23 mouse cellular contexts compared by ENCODE assay signal in genomic region chr13:23577835-23578234, GRCm38 (mm10). TPM values are rescaled to one million over a fixed set of nuclear protein-coding genes. Genes with fewer than 3 reads are reported as not detected.
DNase-seq lines count a peak whose midpoint lies in the region; ATAC-seq and TF ChIP-seq lines count a peak whose summit lies in the region.
"Had no signal": no experiment of that assay in that cellular context is flagged by ENCODE, and none has a peak within 500 bp of the region (broad histone marks: within the 10 kb centered on the region; RNA-seq: fewer than 3 reads in every experiment).

No protein-coding gene starts in this region.

- H3K9me3 ChIP-seq in hindbrain, embryonic 10.5 days: no peaks in the 10 kb centered on the region
- no peaks in the 10 kb centered on the region for H3K9me3 ChIP-seq in hindbrain, postnatal 0 days (ENCODE audit: low read length)
- no peaks in the 10 kb centered on the region for H3K9me3 ChIP-seq in lung, embryonic 14.5 days (ENCODE audit: low read depth, low read length)
- no peaks in the 10 kb centered on the region for H3K9me3 ChIP-seq in embryonic facial prominence, embryonic 10.5 days
- no peaks in the 10 kb centered on the region for H3K9me3 ChIP-seq in liver, embryonic 15.5 days (replicated peaks)
- H3K9me3 ChIP-seq: lung, embryonic 15.5 days; midbrain, embryonic 12.5 days; neural tube, embryonic 13.5 days had no signal

- H3K27ac ChIP-seq in hindbrain, embryonic 10.5 days: peak overlapping the region; percentile 93
- H3K27ac ChIP-seq in hindbrain, postnatal 0 days: no peak overlapping the region
- peak overlapping the region; percentile 76; the same call in 1 of the 2 replicates for H3K27ac ChIP-seq in lung, embryonic 14.5 days (ENCODE audit: low read depth)
- H3K27ac ChIP-seq in embryonic facial prominence, embryonic 10.5 days (replicated peaks): peak overlapping the region; percentile 94
- H3K27ac ChIP-seq in liver, embryonic 15.5 days (replicated peaks): peak overlapping the region; percentile 96
- H3K27ac ChIP-seq: neural tube, embryonic 13.5 days had no signal

- WGBS in hindbrain, embryonic 10.5 days: 88% methylated on average over 1 of the region's 1 CpGs
- 92% methylated on average over 1 of the region's 1 CpGs for WGBS in hindbrain, postnatal 0 days
- WGBS in lung, embryonic 14.5 days: 81% methylated on average over 1 of the region's 1 CpGs
- 85% methylated on average over 1 of the region's 1 CpGs for WGBS in embryonic facial prominence, embryonic 10.5 days
- 77% methylated on average over 1 of the region's 1 CpGs for WGBS in liver, embryonic 15.5 days (ENCODE audit: insufficient replicate concordance)

- no peak for DNase-seq in hindbrain, embryonic 10.5 days (ENCODE audit: low spot score)
- DNase-seq in hindbrain, postnatal 0 days (ENCODE audit: low spot score): no peak
- peak; percentile 19 for DNase-seq in lung, embryonic 14.5 days
- no peak for DNase-seq in lung, postnatal 4 days
- no peak for DNase-seq in embryonic facial prominence, embryonic 10.5 days (ENCODE audit: low spot score)
- no peak for DNase-seq in cerebellum, postnatal 14 days
- DNase-seq: adrenal gland, postnatal 10 days; cerebellum, adult 9-11 months; embryo, embryonic 11 days; gastrocnemius, postnatal 10 days; heart, postnatal 36 days; kidney, adult 8-10 months; kidney, postnatal 36 days; layer of hippocampus, adult 9-11 months; spleen, adult 18-20 months; thymus, postnatal 25 days had no signal

- peaks cover 43% of the 10 kb centered on the region for H3K4me1 ChIP-seq in hindbrain, embryonic 10.5 days (replicated peaks)
- H3K4me1 ChIP-seq in hindbrain, postnatal 0 days (ENCODE audit: insufficient read depth, low read length): 0 out of 2 replicates have a peak, but pooled peaks cover 7% of the 10 kb centered on the region
- H3K4me1 ChIP-seq in lung, embryonic 14.5 days (ENCODE audit: insufficient read depth): 0 out of 2 replicates have a peak, but pooled peaks cover 4% of the 10 kb centered on the region
- peaks cover 29% of the 10 kb centered on the region for H3K4me1 ChIP-seq in embryonic facial prominence, embryonic 10.5 days
- H3K4me1 ChIP-seq in liver, embryonic 15.5 days (replicated peaks): peaks cover 56% of the 10 kb centered on the region

- H3K36me3 ChIP-seq in hindbrain, embryonic 10.5 days: no peaks in the 10 kb centered on the region
- H3K36me3 ChIP-seq in hindbrain, postnatal 0 days (ENCODE audit: insufficient read depth, low read length): no peaks in the 10 kb centered on the region
- no peaks in the 10 kb centered on the region for H3K36me3 ChIP-seq in lung, embryonic 14.5 days (ENCODE audit: insufficient read depth)
- no peaks in the 10 kb centered on the region for H3K36me3 ChIP-seq in embryonic facial prominence, embryonic 10.5 days (replicated peaks)
- no peaks in the 10 kb centered on the region for H3K36me3 ChIP-seq in liver, embryonic 15.5 days (replicated peaks)
- H3K36me3 ChIP-seq: lung, embryonic 15.5 days; midbrain, embryonic 12.5 days; neural tube, embryonic 13.5 days had no signal

- no peak overlapping the region for H3K4me3 ChIP-seq in hindbrain, embryonic 10.5 days
- H3K4me3 ChIP-seq in hindbrain, postnatal 0 days (ENCODE audit: low read length): no peak overlapping the region
- no peak overlapping the region for H3K4me3 ChIP-seq in lung, embryonic 14.5 days (ENCODE audit: low read depth, low read length)
- peak overlapping the region; percentile 66; the same call in 1 of the 2 replicates for H3K4me3 ChIP-seq in embryonic facial prominence, embryonic 10.5 days
- H3K4me3 ChIP-seq in liver, embryonic 15.5 days (replicated peaks): peak overlapping the region; percentile 27
- H3K4me3 ChIP-seq: midbrain, embryonic 12.5 days; neural tube, embryonic 13.5 days had no signal

- no peak for ATAC-seq in hindbrain, postnatal 0 days
- ATAC-seq in lung, embryonic 14.5 days (ENCODE audit: insufficient read depth): no peak
- no peak for ATAC-seq in liver, embryonic 15.5 days (ENCODE audit: insufficient read depth)
- ATAC-seq: activated CD4-positive, CD25-positive, alpha-beta regulatory T cell, adult 4 months; CD4-positive, CD25-positive, alpha-beta regulatory T cell, adult 4 months had no signal

- H3K4me2 ChIP-seq in hindbrain, postnatal 0 days (ENCODE audit: low read depth, low read length): no peak overlapping the region
- 0 out of 2 replicates have a peak overlapping the region, but pooled peaks have one; percentile 27 for H3K4me2 ChIP-seq in lung, embryonic 14.5 days
- H3K4me2 ChIP-seq in liver, embryonic 15.5 days: peak overlapping the region; percentile 77

- no peaks in the 10 kb centered on the region for H3K27me3 ChIP-seq in hindbrain, embryonic 10.5 days (ENCODE audit: insufficient read depth, poor library complexity, severe bottlenecking)
- H3K27me3 ChIP-seq in hindbrain, postnatal 0 days (ENCODE audit: insufficient read depth, low read length): no peaks in the 10 kb centered on the region
- H3K27me3 ChIP-seq in lung, embryonic 14.5 days (ENCODE audit: insufficient read depth, low read length): no peaks in the 10 kb centered on the region
- no peaks in the 10 kb centered on the region for H3K27me3 ChIP-seq in embryonic facial prominence, embryonic 10.5 days (replicated peaks; ENCODE audit: low read depth, poor library complexity, severe bottlenecking)
- no peaks in the 10 kb centered on the region for H3K27me3 ChIP-seq in liver, embryonic 15.5 days
- H3K27me3 ChIP-seq: lung, embryonic 15.5 days; midbrain, embryonic 12.5 days; neural tube, embryonic 13.5 days had no signal

- no peak for TF ChIP-seq CTCF in hindbrain, postnatal 0 days (IDR thresholded peaks at IDR 0.05; ENCODE audit: low read depth)
- no peak for TF ChIP-seq CTCF in lung, embryonic 14.5 days (IDR thresholded peaks at IDR 0.05; ENCODE audit: low read depth)

- H3K9ac ChIP-seq in hindbrain, postnatal 0 days (replicated peaks; ENCODE audit: low read length): no peak overlapping the region
- no peak overlapping the region for H3K9ac ChIP-seq in lung, embryonic 14.5 days
- H3K9ac ChIP-seq in liver, embryonic 15.5 days: peak overlapping the region; percentile 46
- H3K9ac ChIP-seq: midbrain, embryonic 12.5 days; neural tube, embryonic 13.5 days had no signal

RNA-seq across cellular contexts. Expression of gene Hist1h3d, which starts 2.3 kb away (rescaled TPM):
- polyA plus RNA-seq in hindbrain, embryonic 10.5 days (2016; fragmentation: Nextera tagmentation; extraction: Ambion mirVana): 4.8 and 10.9 TPM in 2 replicates
- total RNA-seq in hindbrain, postnatal 0 days (2014; rRNA removed): 173 and 207 TPM in 2 replicates
- 0.96 and 1.4 TPM in 2 replicates for polyA plus RNA-seq in hindbrain, postnatal 0 days (2015; fragmentation: Nextera tagmentation; extraction: Ambion mirVana)
- polyA plus RNA-seq in lung, embryonic 14.5 days (2014; fragmentation: Nextera tagmentation; extraction: Ambion mirVana): 10.0 and 13.9 TPM in 2 replicates
- polyA plus RNA-seq in embryonic facial prominence, embryonic 10.5 days (2016; fragmentation: Nextera tagmentation; extraction: Ambion mirVana): 9.3 and 10.5 TPM in 2 replicates
- 6.0 and 7.4 TPM in 2 replicates for polyA plus RNA-seq in liver, embryonic 15.5 days (2015; fragmentation: Nextera tagmentation; extraction: Ambion mirVana)
- polyA plus RNA-seq: activated CD4-positive, CD25-positive, alpha-beta regulatory T cell, adult 4 months; CD4-positive, CD25-positive, alpha-beta regulatory T cell, adult 4 months had no signal

RNA-seq across cellular contexts. Expression of gene Hist1h4d, which starts 3.6 kb away (rescaled TPM):
- 101 and 107 TPM in 2 replicates for polyA plus RNA-seq in hindbrain, embryonic 10.5 days (2016; fragmentation: Nextera tagmentation; extraction: Ambion mirVana)
- 1,614 and 2,187 TPM in 2 replicates for total RNA-seq in hindbrain, postnatal 0 days (2014; rRNA removed)
- polyA plus RNA-seq in hindbrain, postnatal 0 days (2015; fragmentation: Nextera tagmentation; extraction: Ambion mirVana): 36.9 and 39.6 TPM in 2 replicates
- 144 and 147 TPM in 2 replicates for polyA plus RNA-seq in lung, embryonic 14.5 days (2014; fragmentation: Nextera tagmentation; extraction: Ambion mirVana)
- 97.2 and 97.7 TPM in 2 replicates for polyA plus RNA-seq in embryonic facial prominence, embryonic 10.5 days (2016; fragmentation: Nextera tagmentation; extraction: Ambion mirVana)
- polyA plus RNA-seq in liver, embryonic 15.5 days (2015; fragmentation: Nextera tagmentation; extraction: Ambion mirVana): 125 and 146 TPM in 2 replicates

RNA-seq across cellular contexts. Expression of gene Hist1h2ad, which starts 3.7 kb away (rescaled TPM):
- polyA plus RNA-seq in hindbrain, embryonic 10.5 days (2016; fragmentation: Nextera tagmentation; extraction: Ambion mirVana): 1.8 and 2.2 TPM in 2 replicates
- 636 and 885 TPM in 2 replicates for total RNA-seq in hindbrain, postnatal 0 days (2014; rRNA removed)
- polyA plus RNA-seq in hindbrain, postnatal 0 days (2015; fragmentation: Nextera tagmentation; extraction: Ambion mirVana): 0.69 TPM in 1 of 2 replicates, not detected in the other
- 4.2 and 4.9 TPM in 2 replicates for polyA plus RNA-seq in lung, embryonic 14.5 days (2014; fragmentation: Nextera tagmentation; extraction: Ambion mirVana)
- 0.97 and 3.8 TPM in 2 replicates for polyA plus RNA-seq in embryonic facial prominence, embryonic 10.5 days (2016; fragmentation: Nextera tagmentation; extraction: Ambion mirVana)
- polyA plus RNA-seq in liver, embryonic 15.5 days (2015; fragmentation: Nextera tagmentation; extraction: Ambion mirVana): 3.6 and 4.1 TPM in 2 replicates
- polyA plus RNA-seq: macrophage had no signal

RNA-seq across cellular contexts. Expression of gene Hist1h2bf, which starts 3.8 kb away (rescaled TPM):
- 4.7 and 5.1 TPM in 2 replicates for polyA plus RNA-seq in hindbrain, embryonic 10.5 days (2016; fragmentation: Nextera tagmentation; extraction: Ambion mirVana)
- total RNA-seq in hindbrain, postnatal 0 days (2014; rRNA removed): 695 and 1,354 TPM in 2 replicates
- polyA plus RNA-seq in hindbrain, postnatal 0 days (2015; fragmentation: Nextera tagmentation; extraction: Ambion mirVana): 1.3 and 2.4 TPM in 2 replicates
- polyA plus RNA-seq in lung, embryonic 14.5 days (2014; fragmentation: Nextera tagmentation; extraction: Ambion mirVana): 7.8 and 12.2 TPM in 2 replicates
- polyA plus RNA-seq in embryonic facial prominence, embryonic 10.5 days (2016; fragmentation: Nextera tagmentation; extraction: Ambion mirVana): 4.0 and 4.8 TPM in 2 replicates
- polyA plus RNA-seq in liver, embryonic 15.5 days (2015; fragmentation: Nextera tagmentation; extraction: Ambion mirVana): 4.0 and 6.7 TPM in 2 replicates
- polyA plus RNA-seq: CD4-positive, CD25-positive, alpha-beta regulatory T cell, adult 4 months; macrophage had no signal

RNA-seq across cellular contexts. Expression of gene Hist1h2bg, which starts 6.6 kb away (rescaled TPM):
- 7.0 and 7.3 TPM in 2 replicates for polyA plus RNA-seq in hindbrain, embryonic 10.5 days (2016; fragmentation: Nextera tagmentation; extraction: Ambion mirVana)
- 1,151 and 1,635 TPM in 2 replicates for total RNA-seq in hindbrain, postnatal 0 days (2014; rRNA removed)
- polyA plus RNA-seq in hindbrain, postnatal 0 days (2015; fragmentation: Nextera tagmentation; extraction: Ambion mirVana): 2.6 and 5.2 TPM in 2 replicates
- polyA plus RNA-seq in lung, embryonic 14.5 days (2014; fragmentation: Nextera tagmentation; extraction: Ambion mirVana): 14.9 TPM in 2 replicates
- 7.0 and 9.8 TPM in 2 replicates for polyA plus RNA-seq in embryonic facial prominence, embryonic 10.5 days (2016; fragmentation: Nextera tagmentation; extraction: Ambion mirVana)
- polyA plus RNA-seq in liver, embryonic 15.5 days (2015; fragmentation: Nextera tagmentation; extraction: Ambion mirVana): 10.0 and 11.6 TPM in 2 replicates

Comparison
In these comparisons a context has a peak if more than half of its experiments do, and no peak if none do; other contexts are left out.
1. H3K4me3 ChIP-seq: peak in embryonic facial prominence, embryonic 10.5 days (single experiment) and liver, embryonic 15.5 days (single experiment); none in hindbrain, embryonic 10.5 days (single experiment), hindbrain, postnatal 0 days (single experiment) and lung, embryonic 14.5 days (single experiment).